Mouse (Mus musculus): ENCODE results near the gene Tmem198.

The Tmem198 gene

GRCm38 (mm10) chr1:75455433-75455832 lies 23.9 kb upstream of the Tmem198 start:
- no peak for DNase-seq (ENCODE audit: low spot score in 2 of 2)

- no peak for DNase-seq (ENCODE audit: low spot score in 2 of 2)
Observed at GRCm38 (mm10) chr1:75455948-75456347, 23.4 kb upstream of the Tmem198 start.

- no peak for DNase-seq (ENCODE audit: low spot score in 2 of 2)
Observed at GRCm38 (mm10) chr1:75456746-75457564, 22.4 kb upstream of the Tmem198 start.

GRCm38 (mm10) chr1:75457710-75458024 lies 21.7 kb upstream of the Tmem198 start:
- no peak for DNase-seq (ENCODE audit: low spot score in 2 of 2)

GRCm38 (mm10) chr1:75458025-75458788 lies 21.1 kb upstream of the Tmem198 start:
- peak; percentile 65 to 71 for DNase-seq (ENCODE audit: low spot score in 2 of 2)

GRCm38 (mm10) chr1:75458789-75459684 lies 20.3 kb upstream of the Tmem198 start:
- peak; percentile 70 to 77 for DNase-seq (ENCODE audit: low spot score in 2 of 2)

GRCm38 (mm10) chr1:75460297-75460696 lies 19.0 kb upstream of the Tmem198 start:
- DNase-seq (ENCODE audit: low spot score in 2 of 2): no peak

- DNase-seq (ENCODE audit: low spot score in 2 of 2): no peak
Observed at GRCm38 (mm10) chr1:75462636-75463035, 16.7 kb upstream of the Tmem198 start.

- DNase-seq (ENCODE audit: low spot score in 2 of 2): no peak
Observed at GRCm38 (mm10) chr1:75463652-75464204, 15.6 kb upstream of the Tmem198 start.

GRCm38 (mm10) chr1:75467215-75467927 lies 12.0 kb upstream of the Tmem198 start:
- peak; percentile 89 to 90 for DNase-seq (ENCODE audit: low spot score in 2 of 2)

- DNase-seq (ENCODE audit: low spot score in 2 of 2): no peak
Observed at GRCm38 (mm10) chr1:75469287-75469825, 10.0 kb upstream of the Tmem198 start.

GRCm38 (mm10) chr1:75476441-75476840 lies 2.9 kb upstream of the Tmem198 start:
- no peak for DNase-seq (ENCODE audit: low spot score in 2 of 2)

GRCm38 (mm10) chr1:75477264-75477965 lies 1.9 kb upstream of the Tmem198 start:
- peak; percentile 87 to 91 for DNase-seq (ENCODE audit: low spot score in 2 of 2)

GRCm38 (mm10) chr1:75477966-75478290 lies 1.4 kb upstream of the Tmem198 start:
- DNase-seq (ENCODE audit: low spot score in 2 of 2): peak in 1 of 2 experiments; percentile 39

GRCm38 (mm10) chr1:75478497-75478896 lies 835 bp upstream of the Tmem198 start:
- no peak for DNase-seq (ENCODE audit: low spot score in 2 of 2)

GRCm38 (mm10) chr1:75479635-75479989 lies 280 bp downstream of the Tmem198 start:
- no peak for DNase-seq (ENCODE audit: low spot score in 2 of 2)

- DNase-seq (ENCODE audit: low spot score in 2 of 2): no peak
Observed at GRCm38 (mm10) chr1:75480036-75480435, 704 bp downstream of the Tmem198 start.

- DNase-seq (ENCODE audit: low spot score in 2 of 2): peak; percentile 55 to 56
Observed at GRCm38 (mm10) chr1:75480735-75481134, 1.4 kb downstream of the Tmem198 start.

GRCm38 (mm10) chr1:75486561-75486960 lies 7.2 kb downstream of the Tmem198 start:
- DNase-seq (ENCODE audit: low spot score in 2 of 2): no peak

GRCm38 (mm10) chr1:75487040-75487404 lies 7.7 kb downstream of the Tmem198 start:
- no peak for DNase-seq (ENCODE audit: low spot score in 2 of 2)
